Mouse (Mus musculus) CH12.LX (cell line): Measurements from ENCODE around the gene Gm20518.

Experiments
- CTCF ChIP-seq, 2 experiments: IDR thresholded peaks in 1 of 2; conservative IDR thresholded peaks in 1 of 2; 2 replicates each; pipeline ENCODE4 v1.5.1; 2011 to 2012; ENCODE audit warnings: low read depth in 2 of 2, low read length in 2 of 2, improper control_type of control experiment in 1 of 2, inconsistent platforms in 1 of 2, mild to moderate bottlenecking in 1 of 2, moderate library complexity in 1 of 2
- RAD21 ChIP-seq: IDR thresholded peaks from 2 replicates; pipeline ENCODE4 v1.6.1; 2011; ENCODE audit warnings: low read depth, mild to moderate bottlenecking, low read length, improper control_type of control experiment, moderate library complexity
- USF1 ChIP-seq: IDR thresholded peaks from 2 replicates; pipeline ENCODE4 v1.6.1; 2014; ENCODE audit warnings: low read depth, mild to moderate bottlenecking, inconsistent platforms, low read length, improper control_type of control experiment

DNA sequence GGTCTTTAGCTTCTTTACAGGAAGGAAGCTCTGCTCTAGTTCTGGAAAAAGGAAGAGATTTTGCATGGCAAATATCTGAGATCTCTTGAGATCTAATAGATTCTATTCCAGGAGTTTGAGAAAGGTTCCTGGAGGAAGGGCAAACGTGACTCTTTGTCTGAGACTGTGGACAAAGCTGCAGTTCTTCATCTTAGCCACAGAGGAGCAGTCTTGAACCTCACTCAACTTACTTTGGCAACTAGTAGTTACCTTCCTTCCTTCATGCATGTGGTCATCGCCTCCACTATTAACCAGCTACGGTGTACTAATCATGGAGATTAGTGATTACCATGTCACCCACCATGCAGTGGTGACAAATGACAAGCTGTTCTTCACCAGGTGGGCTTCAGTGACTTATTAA lies 106.1 kb downstream of the Gm20518 start:
- TF ChIP-seq CTCF (conservative IDR thresholded peaks at IDR 0.05 in 1 of 2, IDR thresholded peaks at IDR 0.05 in 1 of 2; ENCODE audit: low read depth in 2 of 2, low read length in 2 of 2): peak; percentile 48 to 85
- TF ChIP-seq USF1: no peak
- TF ChIP-seq RAD21: peak; percentile 79
